Mouse (Mus musculus) CH12.LX (cell line): ENCODE measurements around the gene Kalrn.

Experiments
- CTCF ChIP-seq, 2 experiments: IDR thresholded peaks in 1 of 2; conservative IDR thresholded peaks in 1 of 2; 2 replicates each; pipeline ENCODE4 v1.5.1; 2011 to 2012; ENCODE audit warnings: low read depth in 2 of 2, low read length in 2 of 2, improper control_type of control experiment in 1 of 2, inconsistent platforms in 1 of 2, mild to moderate bottlenecking in 1 of 2, moderate library complexity in 1 of 2
- HCFC1 ChIP-seq: IDR thresholded peaks from 2 replicates; pipeline ENCODE4 v1.6.1; 2012; ENCODE audit warnings: low read depth, mild to moderate bottlenecking, inconsistent platforms, low read length, improper control_type of control experiment
- MEF2A ChIP-seq: IDR thresholded peaks from 2 replicates; pipeline ENCODE4 v1.6.1; 2014; ENCODE audit warnings: low read depth, mild to moderate bottlenecking, inconsistent platforms, low read length, improper control_type of control experiment, borderline replicate concordance
- MXI1 ChIP-seq: IDR thresholded peaks from 2 replicates; pipeline ENCODE4 v1.6.1; 2011; ENCODE audit warnings: mild to moderate bottlenecking, low read depth, low read length, improper control_type of control experiment
- NELFE ChIP-seq: IDR thresholded peaks from 2 replicates; pipeline ENCODE4 v1.6.1; 2011; ENCODE audit warnings: low read depth, low read length, improper control_type of control experiment
- POLR2A ChIP-seq: IDR thresholded peaks from 2 replicates; pipeline ENCODE4 v1.6.1; 2011; ENCODE audit warnings: low read depth, mild to moderate bottlenecking, improper control_type of control experiment, low read length
- RAD21 ChIP-seq: IDR thresholded peaks from 2 replicates; pipeline ENCODE4 v1.6.1; 2011; ENCODE audit warnings: low read depth, mild to moderate bottlenecking, low read length, improper control_type of control experiment, moderate library complexity
- TCF12 ChIP-seq: IDR thresholded peaks from 2 replicates; pipeline ENCODE4 v1.6.1; 2014; ENCODE audit warnings: low read depth, mild to moderate bottlenecking, inconsistent platforms, low read length, improper control_type of control experiment
- ZKSCAN1 ChIP-seq: IDR thresholded peaks from 2 replicates; pipeline ENCODE4 v1.6.1; 2012; ENCODE audit warnings: low read depth, inconsistent platforms, low read length, improper control_type of control experiment, borderline replicate concordance
- ZNF384 ChIP-seq: IDR thresholded peaks from 2 replicates; pipeline ENCODE4 v1.6.1; 2012; ENCODE audit warnings: low read depth, low read length, improper control_type of control experiment, inconsistent platforms

- TF ChIP-seq ZNF384 (no peak), POLR2A (no peak), MEF2A (no peak), HCFC1 (no peak), RAD21 (no peak), MXI1 (no peak), TCF12 (no peak), NELFE (no peak), CTCF (conservative IDR thresholded peaks at IDR 0.05 in 1 of 2, IDR thresholded peaks at IDR 0.05 in 1 of 2; ENCODE audit: low read depth in 2 of 2, low read length in 2 of 2) (no peak), ZKSCAN1 (no peak)
Observed at GRCm38 (mm10) chr16:34299226-34299625, 274.1 kb downstream of the Kalrn start.
